Mouse (Mus musculus) cerebellum, adult 2 months (tissue): ENCODE data around the gene Smtnl1.

Source experiments
- CTCF ChIP-seq: fragments of 200-500 bp; IDR thresholded peaks from 2 replicates; pipeline ENCODE4 v1.5.1; 2011; ENCODE audit warnings: low read depth, mild to moderate bottlenecking, control low read depth, low read length, moderate library complexity, borderline replicate concordance; ENCODE audit not compliant: insufficient read depth
- POLR2A ChIP-seq: fragments of 200-500 bp; IDR thresholded peaks from 2 replicates; pipeline ENCODE4 v1.6.1; 2011; ENCODE audit warnings: low read length, control low read depth, borderline replicate concordance; ENCODE audit not compliant: insufficient read depth

- TF ChIP-seq POLR2A (no peak), CTCF (no peak)
These were observed 39.0 kb upstream of the Smtnl1 start for GRCm38 (mm10) chr2:84861430-84861829.
